Mouse (Mus musculus) liver, postnatal 0 days (tissue): ENCODE data around the gene Pqlc2.

ENCODE experiments used
- CTCF ChIP-seq: sonication (generic); IDR thresholded peaks from 2 replicates; pipeline ENCODE4 v1.5.1; 2016; ENCODE audit warnings: antibody characterized with exemption, low read depth
- EP300 ChIP-seq: IDR thresholded peaks from 2 replicates; pipeline ENCODE4 v1.6.1; 2016; ENCODE audit warnings: antibody characterized with exemption, low read depth, mild to moderate bottlenecking

DNA sequence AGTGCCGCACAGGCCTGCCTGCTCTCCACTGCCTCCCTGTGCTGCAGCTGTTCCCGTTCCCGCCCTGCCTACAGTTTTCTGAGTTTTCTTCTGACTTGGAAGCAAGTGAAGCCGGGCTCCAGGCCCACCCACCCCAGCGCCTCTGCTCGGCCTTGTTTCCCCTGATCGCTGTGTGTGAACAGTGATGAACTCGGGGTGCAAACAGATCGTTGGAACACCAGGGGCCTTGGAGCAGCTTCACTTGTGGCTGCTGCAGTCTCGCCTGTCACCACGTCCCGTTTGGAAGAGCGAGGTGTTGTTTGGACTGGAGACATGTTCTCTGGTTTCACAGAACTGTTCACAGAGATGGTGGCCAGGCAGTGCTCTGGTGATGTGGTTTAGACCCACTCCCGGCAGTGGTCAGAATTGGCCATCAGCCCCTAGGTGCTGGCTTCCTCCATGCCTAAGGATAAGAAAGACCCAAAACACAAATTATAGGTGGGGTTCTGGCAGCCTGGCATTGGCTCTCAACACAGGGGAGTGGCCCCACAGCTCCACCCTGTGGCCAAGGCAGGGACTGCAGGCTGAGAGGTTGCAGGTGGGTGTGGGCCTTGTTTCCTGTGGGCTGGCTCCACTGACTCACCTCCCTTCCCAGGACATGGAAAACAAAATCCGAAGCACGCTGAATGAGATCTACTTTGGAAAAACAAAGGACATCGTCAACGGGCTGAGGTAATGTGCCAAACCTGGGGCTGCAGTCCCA is 23.2 kb downstream of the Pqlc2 start:
- TF ChIP-seq EP300 (no peak), CTCF (peak; percentile 97)
